ENCODE assay signal across 8 mouse cellular contexts in the genomic region with DNA sequence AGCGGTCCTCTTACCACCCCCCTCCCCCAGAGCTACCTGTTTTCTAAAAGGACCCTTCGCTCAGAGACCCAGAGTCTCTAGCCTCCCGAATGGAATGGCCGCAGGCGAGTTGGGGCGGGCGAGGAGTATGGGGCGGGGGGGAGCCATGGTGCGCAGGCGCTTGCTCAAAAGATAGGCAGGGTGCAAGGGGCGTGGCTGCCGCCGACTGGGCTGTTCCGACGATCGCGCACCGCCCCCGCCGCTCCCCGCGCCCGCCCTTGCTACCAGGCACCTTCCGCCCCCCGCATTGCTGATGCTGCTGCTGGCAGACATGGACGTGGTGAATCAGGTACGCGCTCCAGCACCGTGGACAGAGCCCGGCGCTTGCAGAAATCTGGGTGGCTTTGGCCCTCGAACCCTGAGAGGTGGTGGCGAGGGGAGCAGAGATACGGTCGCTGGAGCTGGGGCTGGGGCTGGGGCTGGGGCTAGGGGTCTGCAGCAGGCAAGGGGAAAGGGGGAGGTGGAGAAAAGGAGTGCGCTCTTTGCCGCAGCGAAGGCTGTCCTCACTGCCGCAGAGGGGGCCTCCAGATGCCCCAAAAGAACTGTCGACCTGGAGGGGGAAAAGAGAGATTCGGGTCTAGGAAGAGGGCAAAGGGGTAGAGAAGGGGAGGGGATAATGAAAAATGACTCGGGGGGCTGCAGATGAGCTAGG. TPM values are rescaled to one million over a fixed set of nuclear protein-coding genes. Genes with fewer than 3 reads are reported as not detected.
DNase-seq lines count a peak whose midpoint lies in the region; ATAC-seq and TF ChIP-seq lines count a peak whose summit lies in the region.

A gene (plus strand): TSS at position 71 of the 691 bp plus-strand sequence.

- H3K4me1 ChIP-seq in forebrain, embryonic 14.5 days (ENCODE audit: control insufficient read depth, insufficient read depth, low read length), result no peaks in the 10 kb centered on the region
- H3K4me1 ChIP-seq in liver, postnatal 0 days (ENCODE audit: insufficient read depth), result no peaks in the 10 kb centered on the region
- H3K4me1 ChIP-seq in neural tube, embryonic 12.5 days, result 0 out of 2 replicates have a peak, but pooled peaks cover 5% of the 10 kb centered on the region
- H3K4me1 ChIP-seq in stomach, embryonic 16.5 days (ENCODE audit: control insufficient read depth, insufficient read depth, low read length), result no peaks in the 10 kb centered on the region

- H3K4me2 ChIP-seq in forebrain, embryonic 14.5 days (ENCODE audit: low read length), result peak within 1 kb of the TSS; percentile 54
- H3K4me2 ChIP-seq in liver, postnatal 0 days (ENCODE audit: low read depth, low read length), result peak within 1 kb of the TSS; percentile 64
- H3K4me2 ChIP-seq in neural tube, embryonic 12.5 days (replicated peaks), result peak within 1 kb of the TSS; percentile 55
- peak within 1 kb of the TSS; percentile 56 for H3K4me2 ChIP-seq in stomach, embryonic 16.5 days (ENCODE audit: low read depth, low read length)

- no peaks in the 10 kb centered on the region for H3K9me3 ChIP-seq in forebrain, embryonic 14.5 days (replicated peaks; ENCODE audit: control insufficient read depth, low read length)
- no peaks in the 10 kb centered on the region for H3K9me3 ChIP-seq in liver, postnatal 0 days (ENCODE audit: low read length)
- no peaks in the 10 kb centered on the region for H3K9me3 ChIP-seq in neural tube, embryonic 12.5 days
- no peaks in the 10 kb centered on the region for H3K9me3 ChIP-seq in stomach, embryonic 16.5 days (replicated peaks; ENCODE audit: control insufficient read depth, low read length)

- TF ChIP-seq EP300 in liver, postnatal 0 days (IDR thresholded peaks at IDR 0.05; ENCODE audit: low read depth), result no peak

- H3K27me3 ChIP-seq in forebrain, embryonic 14.5 days (replicated peaks; ENCODE audit: control insufficient read depth, insufficient read depth, low read length), result no peaks in the 10 kb centered on the region
- peaks cover 13% of the 10 kb centered on the region for H3K27me3 ChIP-seq in liver, postnatal 0 days (ENCODE audit: insufficient read depth, low read length)
- H3K27me3 ChIP-seq in neural tube, embryonic 12.5 days (replicated peaks), result no peaks in the 10 kb centered on the region
- peaks cover 5% of the 10 kb centered on the region; the same call in 1 of the 2 replicates for H3K27me3 ChIP-seq in stomach, embryonic 16.5 days (ENCODE audit: control insufficient read depth, insufficient read depth, low read length)

- TF ChIP-seq CTCF in liver, postnatal 0 days (IDR thresholded peaks at IDR 0.05; ENCODE audit: low read depth), result no peak

- H3K4me3 ChIP-seq in forebrain, embryonic 14.5 days (ENCODE audit: low read depth, low read length), result peak within 1 kb of the TSS; percentile 49
- H3K4me3 ChIP-seq in liver, postnatal 0 days (ENCODE audit: low read depth, low read length), result peak within 1 kb of the TSS; percentile 20; the same call in 1 of the 2 replicates
- peak within 1 kb of the TSS; percentile 49 for H3K4me3 ChIP-seq in neural tube, embryonic 12.5 days
- H3K4me3 ChIP-seq in stomach, embryonic 16.5 days (replicated peaks; ENCODE audit: low read length), result peak within 1 kb of the TSS; percentile 36

- H3K9ac ChIP-seq in forebrain, embryonic 14.5 days (ENCODE audit: low read length), result peak within 1 kb of the TSS; percentile 70
- no peak within 1 kb of the TSS for H3K9ac ChIP-seq in liver, postnatal 0 days (replicated peaks)
- peak within 1 kb of the TSS; percentile 55 for H3K9ac ChIP-seq in neural tube, embryonic 12.5 days
- H3K9ac ChIP-seq in stomach, embryonic 16.5 days (ENCODE audit: low read length), result no peak within 1 kb of the TSS

- peak; percentile 90 for DNase-seq in ES-CJ7 (ENCODE audit: low read depth, low spot score)
- peak; percentile 81 for DNase-seq in forebrain, embryonic 14.5 days (ENCODE audit: low spot score)
- peak; percentile 63 to 67 for DNase-seq in heart, postnatal 14 days
- DNase-seq in layer of hippocampus, adult 18-20 months (ENCODE audit: low spot score in 2 of 2), result peak; percentile 78 to 92
- peak; percentile 87 for DNase-seq in liver, postnatal 0 days

- WGBS in forebrain, embryonic 14.5 days, result 32% methylated on average over 42 of the region's 42 CpGs
- WGBS in liver, postnatal 0 days (ENCODE audit: insufficient replicate concordance), result 13% methylated on average over 33 of the region's 42 CpGs
- WGBS in neural tube, embryonic 12.5 days, result 16% methylated on average over 42 of the region's 42 CpGs
- WGBS in stomach, embryonic 16.5 days, result 16% methylated on average over 42 of the region's 42 CpGs

- peak; percentile 66 for ATAC-seq in cerebellum, adult (ENCODE audit: insufficient number of reproducible peaks, low FRiP score, low TSS enrichment)
- peak; percentile 88 for ATAC-seq in forebrain, embryonic 14.5 days
- ATAC-seq in liver, postnatal 0 days, result peak; percentile 97
- ATAC-seq in neural tube, embryonic 12.5 days (ENCODE audit: low FRiP score, low read depth), result peak; percentile 83
- ATAC-seq in stomach, embryonic 16.5 days (ENCODE audit: insufficient read depth, low FRiP score), result peak; percentile 79

- intact Hi-C loops in heart, postnatal 14 days (cut with DNase I), result no loop called here

- peak within 1 kb of the TSS; percentile 80 for H3K27ac ChIP-seq in forebrain, embryonic 14.5 days (ENCODE audit: low read depth, low read length)
- no peak within 1 kb of the TSS for H3K27ac ChIP-seq in liver, postnatal 0 days (ENCODE audit: low read depth)
- H3K27ac ChIP-seq in neural tube, embryonic 12.5 days, result no peak within 1 kb of the TSS
- no peak within 1 kb of the TSS for H3K27ac ChIP-seq in stomach, embryonic 16.5 days (ENCODE audit: low read length)

- H3K36me3 ChIP-seq in forebrain, embryonic 14.5 days (ENCODE audit: control insufficient read depth, insufficient read depth, low read length), result no peaks in the 10 kb centered on the region
- H3K36me3 ChIP-seq in liver, postnatal 0 days (replicated peaks; ENCODE audit: insufficient read depth, low read length), result no peaks in the 10 kb centered on the region
- no peaks in the 10 kb centered on the region for H3K36me3 ChIP-seq in neural tube, embryonic 12.5 days
- H3K36me3 ChIP-seq in stomach, embryonic 16.5 days (ENCODE audit: control insufficient read depth, insufficient read depth, low read length), result no peaks in the 10 kb centered on the region

RNA-seq across cellular contexts. Expression of the gene that starts here (rescaled TPM):
- polyA plus RNA-seq in forebrain, embryonic 14.5 days (2014; fragmentation: Nextera tagmentation; extraction: Ambion mirVana), result 69.2 and 96.1 TPM in 2 replicates
- total RNA-seq in heart, postnatal 14 days (2021), result 1 to 10 TPM; 1.4 to 1.8 TPM
- 1,000 to 10,000 TPM; 1,783 to 1,871 TPM for total RNA-seq in layer of hippocampus, adult 18-20 months (2021)
- polyA plus RNA-seq in liver, postnatal 0 days (2015; fragmentation: Nextera tagmentation; extraction: Ambion mirVana), result 0.04 TPM in 1 of 2 replicates, not detected in the other
- 62.2 and 71.0 TPM in 2 replicates for polyA plus RNA-seq in neural tube, embryonic 12.5 days (2016; fragmentation: Nextera tagmentation; extraction: Ambion mirVana)
- 9.8 and 10.3 TPM in 2 replicates for polyA plus RNA-seq in stomach, embryonic 16.5 days (2015; fragmentation: Nextera tagmentation; extraction: Ambion mirVana)

Comparison
In these comparisons a context has a peak if more than half of its experiments do, and no peak if none do; other contexts are left out.
1. RNA of the gene that starts here (total RNA-seq): 1,783 to 1,871 TPM in layer of hippocampus, adult 18-20 months; 1.4 to 1.8 TPM in heart, postnatal 14 days; every median in the first group is over 100 times any median in the second.
2. RNA of the gene that starts here (polyA plus RNA-seq): 62.2 to 71.0 TPM in neural tube, embryonic 12.5 days, 69.2 to 96.1 TPM in forebrain, embryonic 14.5 days and 9.8 to 10.3 TPM in stomach, embryonic 16.5 days; 0.04 TPM in liver, postnatal 0 days; every median in the first group is over 10 times any median in the second.
3. Peak in DNase-seq, ATAC-seq, H3K4me3 ChIP-seq and H3K4me2 ChIP-seq in liver, postnatal 0 days; RNA of the gene not detected or under 1 TPM.
4. H3K9ac ChIP-seq: peak in forebrain, embryonic 14.5 days (single experiment) and neural tube, embryonic 12.5 days (single experiment); none in liver, postnatal 0 days (single experiment) and stomach, embryonic 16.5 days (single experiment).
5. Peak in every context shown above with its lines, with median percentiles within 50 percentile points of each other: DNase-seq, ATAC-seq, H3K4me2 ChIP-seq and H3K4me3 ChIP-seq.